Mouse (Mus musculus) cerebellum, adult 2 months (tissue): ENCODE results near the gene Phc2. TPM values are rescaled to one million over a fixed set of nuclear protein-coding genes. Genes with fewer than 3 reads are reported as not detected.

Experiments used
- DNase-seq, 2 experiments: peaks; one replicate each; pipeline ENCODE4 v3.0.0; 2021
- H3K27ac ChIP-seq: fragments of 200-500 bp; 2 replicates; pipeline ENCODE4 v1.5.1; 2012; ENCODE audit warnings: low read length, control low read depth, inconsistent platforms; ENCODE audit not compliant: insufficient read depth
- H3K27me3 ChIP-seq: fragments of 200-500 bp; 2 replicates; pipeline ENCODE4 v1.6.1; 2012; ENCODE audit warnings: inconsistent platforms, mild to moderate bottlenecking, low read length, moderate library complexity; ENCODE audit not compliant: control insufficient read depth, insufficient read depth
- H3K4me1 ChIP-seq: fragments of 200-500 bp; 2 replicates; pipeline ENCODE4 v1.6.1; 2011; ENCODE audit warnings: low read length; ENCODE audit not compliant: control insufficient read depth, insufficient read depth
- H3K4me3 ChIP-seq: fragments of 200-500 bp; replicated peaks from 2 replicates; pipeline ENCODE3; 2011; ENCODE audit warnings: mild to moderate bottlenecking, low read depth, low read length, control low read depth; ENCODE audit not compliant: insufficient read depth
- CTCF ChIP-seq: fragments of 200-500 bp; IDR thresholded peaks from 2 replicates; pipeline ENCODE4 v1.5.1; 2011; ENCODE audit warnings: low read depth, mild to moderate bottlenecking, control low read depth, low read length, moderate library complexity, borderline replicate concordance; ENCODE audit not compliant: insufficient read depth
- POLR2A ChIP-seq: fragments of 200-500 bp; IDR thresholded peaks from 2 replicates; pipeline ENCODE4 v1.6.1; 2011; ENCODE audit warnings: low read length, control low read depth, borderline replicate concordance; ENCODE audit not compliant: insufficient read depth
- WGBS: fragments of 180-500 bp; shearing (Covaris S2); methylation state at CpG from one replicate; pipeline ENCODE4 v1.1.7; 2018; 5-methylcytosine and 5-hydroxymethylcytosine counted together
- polyA plus RNA-seq: library from polyadenylated mRNA; depleted of rRNA; stranded (reverse); fragments of >200 nt; gene quantifications from 2 replicates; pipeline ENCODE4 v1.2.3, GENCODE M21; 2012

The Phc2 gene
- polyA plus RNA-seq, 1 experiment: 133 TPM

DNA sequence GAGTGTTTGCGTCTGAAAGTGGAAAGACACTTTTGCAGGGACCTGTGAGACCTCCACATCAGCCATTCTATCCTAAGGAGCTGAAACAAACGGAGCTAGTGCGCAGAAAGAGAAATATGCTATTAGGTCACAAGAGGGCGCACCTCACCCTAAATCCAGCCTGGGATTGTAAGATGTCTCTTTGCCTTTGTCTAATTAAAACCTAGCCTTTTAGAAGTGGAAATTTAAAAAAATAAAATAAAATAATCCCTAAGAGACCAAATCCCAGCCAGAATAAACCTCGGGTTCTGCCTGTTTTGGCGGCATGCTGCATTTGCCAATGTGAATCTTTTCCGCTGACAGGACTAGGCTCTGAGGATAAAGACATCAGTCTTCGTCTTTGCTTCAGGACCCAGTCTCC is 41.2 kb upstream of the Phc2 start:
- DNase-seq: peak; percentile 53 to 57
- no peak overlapping the region for H3K4me3 ChIP-seq
- no peaks in the 10 kb centered on the region for H3K27me3 ChIP-seq
- WGBS: 10% methylated on average over 8 of the region's 8 CpGs
- peak; percentile 68; the same call in 1 of the 2 replicates for TF ChIP-seq CTCF
- no peak for TF ChIP-seq POLR2A
- peaks cover 3% of the 10 kb centered on the region; the same call in 1 of the 2 replicates for H3K4me1 ChIP-seq
- no peak overlapping the region for H3K27ac ChIP-seq

DNA sequence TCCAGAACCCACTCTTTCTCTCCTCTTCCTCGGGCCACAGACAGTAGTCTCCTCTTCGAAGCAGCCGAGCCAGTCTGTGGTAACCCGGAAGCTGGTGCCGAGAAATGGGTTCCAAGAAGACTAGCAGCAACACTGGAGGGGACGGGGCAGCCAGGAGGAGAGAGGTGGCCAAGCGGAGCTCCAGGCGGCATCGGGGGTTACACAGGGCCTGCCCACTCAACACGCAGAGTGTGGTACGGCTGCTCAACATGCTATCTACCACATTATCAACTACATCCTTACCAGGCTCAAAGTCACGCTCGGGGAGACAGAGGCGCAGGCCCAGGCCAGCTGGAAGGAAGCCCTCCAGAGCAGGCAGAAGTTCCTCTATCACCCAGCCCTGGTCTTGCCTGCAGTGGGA is 38.7 kb upstream of the Phc2 start:
- Histone ChIP-seq H3K27ac (no peak overlapping the region), H3K4me3 (no peak overlapping the region), H3K4me1 (no peaks in the 10 kb centered on the region), H3K27me3 (no peaks in the 10 kb centered on the region)
- 84% methylated on average over 14 of the region's 14 CpGs for WGBS
- no peak for DNase-seq
- no peak for TF ChIP-seq POLR2A
- no peak for TF ChIP-seq CTCF

DNA sequence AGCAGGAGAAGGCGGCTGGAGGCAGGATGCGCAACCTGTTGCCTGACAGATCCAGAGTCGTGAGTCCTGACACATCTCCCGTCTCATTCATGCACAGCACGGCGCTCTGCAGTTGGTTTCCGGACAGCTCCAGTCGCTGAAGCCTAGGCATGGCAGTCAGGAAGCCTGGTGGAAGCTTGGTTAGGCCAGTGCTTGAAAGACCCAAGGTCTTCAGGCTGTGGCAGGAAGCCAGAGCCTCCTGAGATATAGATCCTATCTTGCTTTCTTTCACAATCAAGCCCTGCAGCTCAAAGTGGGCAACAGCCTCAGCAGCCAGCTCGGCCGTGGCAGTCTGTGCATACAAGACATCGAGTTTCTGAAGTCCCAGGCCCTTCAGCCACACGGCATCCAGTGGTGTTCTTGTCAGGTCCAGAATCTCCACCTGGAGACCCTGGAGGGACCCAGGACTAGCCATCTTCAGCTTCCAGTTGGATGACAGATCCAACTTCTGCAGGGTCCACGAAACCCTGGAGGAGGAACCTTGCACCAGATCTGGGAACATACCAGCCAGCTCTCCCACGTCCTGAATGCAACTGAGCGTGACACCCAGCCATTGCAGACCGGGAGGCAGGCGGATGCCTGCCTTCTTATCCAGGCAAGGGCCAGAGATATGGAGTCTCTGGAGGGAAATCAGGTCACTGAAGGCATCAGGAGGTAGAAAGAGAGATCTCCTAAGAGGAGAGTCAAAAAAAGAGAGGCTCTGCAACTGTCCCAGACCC is 37.0 kb upstream of the Phc2 start:
- 73% methylated on average over 17 of the region's 17 CpGs for WGBS
- H3K4me1 ChIP-seq: no peaks in the 10 kb centered on the region
- H3K4me3 ChIP-seq: no peak overlapping the region
- H3K27me3 ChIP-seq: no peaks in the 10 kb centered on the region
- H3K27ac ChIP-seq: no peak overlapping the region
- TF ChIP-seq CTCF: no peak
- TF ChIP-seq POLR2A: no peak
- DNase-seq: no peak

DNA sequence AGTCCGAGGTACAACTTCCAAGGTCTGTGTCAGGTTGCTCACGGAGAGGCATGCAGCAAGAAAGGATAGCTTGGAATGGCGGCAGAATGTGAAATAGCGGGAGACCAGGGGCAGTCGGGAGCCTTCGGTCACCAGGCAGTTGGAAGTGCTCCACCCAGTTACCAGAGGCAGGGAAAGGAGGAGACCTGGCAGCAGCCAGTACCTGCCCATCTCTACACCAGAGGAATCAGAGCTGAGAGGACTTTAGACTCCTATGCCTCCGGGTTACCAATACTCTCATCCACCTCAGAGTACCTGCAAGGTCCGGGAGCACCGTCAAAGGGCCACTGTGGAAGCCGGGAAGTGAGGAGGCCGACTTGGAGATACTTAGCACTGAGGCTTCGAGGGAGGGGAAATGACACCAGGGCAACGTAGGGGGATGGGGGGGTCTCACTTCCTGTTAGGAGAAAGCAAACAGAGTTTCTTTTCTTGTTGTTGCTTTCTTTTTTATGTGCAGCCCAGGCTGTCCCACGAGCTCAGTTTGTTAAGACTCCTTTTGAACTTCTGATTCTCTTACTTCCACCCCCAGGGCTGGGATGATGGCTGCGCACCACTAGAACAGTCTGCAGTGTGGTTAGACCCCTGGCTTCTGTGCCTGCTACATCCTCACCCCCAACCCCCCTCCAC is 36.1 kb upstream of the Phc2 start, which contains the start of gene Tlr12:
Gene Tlr12, minus strand, starts transcription at position 374 of the 666 bp plus-strand sequence.
- no peak for DNase-seq
- Histone ChIP-seq H3K27me3 (no peaks in the 10 kb centered on the region), H3K27ac (no peak within 1 kb of the TSS), H3K4me3 (no peak within 1 kb of the TSS), H3K4me1 (no peaks in the 10 kb centered on the region)
- 75% methylated on average over 15 of the region's 15 CpGs for WGBS
- TF ChIP-seq CTCF (no peak), POLR2A (no peak)

DNA sequence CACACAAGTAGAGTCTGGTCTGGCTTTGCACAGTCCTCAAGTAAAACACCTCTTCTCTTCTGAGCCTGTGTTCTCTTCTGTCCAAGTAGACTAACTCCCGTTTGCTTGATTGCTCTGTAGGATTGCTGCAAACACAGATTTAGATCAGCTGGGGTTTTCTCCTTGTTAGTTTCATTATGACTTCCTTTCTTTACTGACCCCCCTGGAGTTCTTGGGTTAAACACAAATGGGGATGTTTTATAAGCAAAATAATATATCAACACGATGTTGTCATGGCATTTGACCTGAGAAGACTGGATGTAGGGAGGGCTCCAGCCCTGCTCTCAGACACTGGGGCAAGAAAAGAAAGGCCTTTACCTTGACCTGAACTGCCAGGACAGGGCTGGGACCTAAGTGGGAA is 35.5 kb upstream of the Phc2 start:
- 63% methylated on average over 2 of the region's 2 CpGs for WGBS
- Histone ChIP-seq H3K27ac (no peak overlapping the region), H3K4me1 (no peaks in the 10 kb centered on the region), H3K27me3 (no peaks in the 10 kb centered on the region), H3K4me3 (no peak overlapping the region)
- no peak for TF ChIP-seq POLR2A
- no peak for TF ChIP-seq CTCF
- no peak for DNase-seq

DNA sequence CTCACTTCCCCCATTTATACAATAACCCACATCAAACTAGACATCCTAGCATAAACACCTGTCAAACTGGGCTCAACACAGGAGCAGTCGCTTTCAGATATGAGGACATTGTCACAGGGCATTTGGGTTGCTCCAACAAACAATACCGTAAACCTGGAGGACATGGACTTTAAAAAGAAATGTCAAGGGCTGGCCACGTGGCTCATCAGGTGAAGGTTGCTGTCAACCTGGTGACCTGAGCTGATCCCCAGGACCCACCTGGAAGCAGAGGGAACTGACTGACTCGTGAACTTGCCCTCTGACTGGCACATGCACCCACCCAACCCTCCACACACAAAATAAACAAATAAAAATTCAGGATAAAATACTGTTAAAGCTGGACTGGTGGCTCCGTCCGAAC is 33.9 kb upstream of the Phc2 start:
- Histone ChIP-seq H3K27ac (no peak overlapping the region), H3K27me3 (no peaks in the 10 kb centered on the region), H3K4me3 (no peak overlapping the region), H3K4me1 (no peaks in the 10 kb centered on the region)
- WGBS: 90% methylated on average over 6 of the region's 6 CpGs
- TF ChIP-seq CTCF (no peak), POLR2A (no peak)
- DNase-seq: no peak

DNA sequence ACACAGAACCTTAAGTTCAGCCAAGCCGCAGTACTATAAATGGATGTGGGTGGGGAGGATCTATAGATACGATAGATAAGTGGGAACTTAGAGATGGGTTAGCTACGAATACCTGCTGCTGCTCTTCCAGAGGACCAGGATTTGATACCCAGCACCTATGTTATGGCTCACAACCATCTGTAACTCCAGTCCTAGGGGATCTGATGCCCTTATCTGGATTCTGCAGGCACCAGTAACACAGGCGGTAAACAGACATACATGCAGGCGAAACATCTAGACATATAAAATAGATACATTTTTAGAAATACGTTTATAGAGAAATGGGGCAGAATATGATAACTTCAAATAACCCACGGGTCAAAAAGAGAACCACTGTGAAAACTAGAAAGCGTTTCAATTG is 33.4 kb upstream of the Phc2 start:
- H3K4me3 ChIP-seq: no peak overlapping the region
- no peaks in the 10 kb centered on the region for H3K4me1 ChIP-seq
- no peaks in the 10 kb centered on the region for H3K27me3 ChIP-seq
- no peak overlapping the region for H3K27ac ChIP-seq
- TF ChIP-seq CTCF (no peak), POLR2A (no peak)
- 91% methylated on average over 8 of the region's 8 CpGs for WGBS
- no peak for DNase-seq

DNA sequence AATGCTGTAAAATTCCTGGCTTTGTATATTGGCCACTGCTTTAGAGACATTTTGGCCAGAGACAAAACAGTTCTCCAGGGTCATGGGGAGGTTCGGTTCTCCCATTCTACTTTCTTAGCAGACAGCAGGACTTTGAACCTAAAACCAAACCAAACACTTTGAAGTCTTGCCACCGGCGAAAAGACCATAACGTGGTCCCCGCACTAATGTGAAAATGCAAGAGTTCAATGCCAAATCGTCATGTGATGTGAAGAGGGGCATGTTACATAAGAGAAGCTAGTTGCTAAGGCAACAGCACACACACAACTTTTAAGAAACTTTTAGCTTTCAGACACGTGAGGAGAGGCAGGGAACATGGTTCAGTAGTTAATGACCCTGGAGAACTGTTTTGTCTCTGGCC is 19.1 kb upstream of the Phc2 start:
- no peak for DNase-seq
- H3K4me3 ChIP-seq: no peak overlapping the region

More for the DNA sequence above, 19.1 kb upstream of the Phc2 start:
- Histone ChIP-seq H3K27ac (no peak overlapping the region), H3K27me3 (no peaks in the 10 kb centered on the region), H3K4me1 (no peaks in the 10 kb centered on the region)
- 64% methylated on average over 7 of the region's 7 CpGs for WGBS
- TF ChIP-seq POLR2A (no peak), CTCF (no peak)
